Mouse (Mus musculus) embryo, embryonic 10.5 days (tissue): Measurements from ENCODE around the gene Rhbg.
A peak's percentile ranks its signal among the peaks of the same experiment; 100 is the strongest.

ENCODE experiments used
- DNase-seq: peaks from one replicate; pipeline ENCODE4 v3.0.0-alpha.2; 2015; ENCODE audit warnings: low spot score

The Rhbg gene

DNA sequence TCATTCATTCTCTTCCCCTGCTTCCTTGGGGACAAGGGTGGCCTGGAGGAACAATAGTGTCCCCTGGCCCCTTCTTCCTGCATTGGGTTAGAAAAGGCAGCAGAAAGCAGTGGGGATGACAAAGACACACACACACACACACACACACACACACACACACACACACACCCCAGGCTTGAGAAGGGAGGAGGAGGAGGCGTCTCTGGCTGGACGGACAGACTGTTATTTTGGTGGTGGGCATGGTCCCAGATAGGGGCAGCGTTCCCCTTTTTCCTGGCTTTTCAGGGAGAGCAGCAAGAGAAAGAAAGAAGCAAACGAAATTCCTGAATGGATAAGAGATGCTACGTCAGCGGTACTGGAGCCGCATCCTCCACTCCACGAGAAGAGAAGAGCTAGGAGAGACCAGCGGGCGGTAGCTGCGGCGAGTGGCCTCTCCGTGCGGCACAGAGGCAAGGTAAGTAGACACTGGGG is 47.6 kb downstream of the Rhbg start:
- DNase-seq, result peak; percentile 25

DNA sequence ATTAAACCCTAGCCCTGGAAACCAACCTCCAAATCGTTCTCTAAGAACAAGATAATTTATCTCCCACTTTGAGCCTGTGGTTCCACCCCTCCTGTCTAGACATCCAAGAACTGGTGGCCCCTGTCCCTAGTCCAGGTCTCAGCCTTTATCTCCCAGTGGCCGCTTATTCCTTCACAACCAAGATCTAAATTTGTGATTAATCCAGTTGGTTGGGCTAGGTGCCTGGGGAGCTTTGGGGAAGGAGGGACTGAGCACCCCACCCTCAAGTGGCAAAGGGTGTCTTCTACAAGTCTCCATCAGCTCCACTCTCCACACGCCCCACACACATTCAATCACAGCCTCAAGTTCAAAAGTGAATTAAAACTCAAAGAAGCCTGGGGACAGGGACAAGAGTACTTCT is 48.0 kb downstream of the Rhbg start:
- DNase-seq, result no peak

DNA sequence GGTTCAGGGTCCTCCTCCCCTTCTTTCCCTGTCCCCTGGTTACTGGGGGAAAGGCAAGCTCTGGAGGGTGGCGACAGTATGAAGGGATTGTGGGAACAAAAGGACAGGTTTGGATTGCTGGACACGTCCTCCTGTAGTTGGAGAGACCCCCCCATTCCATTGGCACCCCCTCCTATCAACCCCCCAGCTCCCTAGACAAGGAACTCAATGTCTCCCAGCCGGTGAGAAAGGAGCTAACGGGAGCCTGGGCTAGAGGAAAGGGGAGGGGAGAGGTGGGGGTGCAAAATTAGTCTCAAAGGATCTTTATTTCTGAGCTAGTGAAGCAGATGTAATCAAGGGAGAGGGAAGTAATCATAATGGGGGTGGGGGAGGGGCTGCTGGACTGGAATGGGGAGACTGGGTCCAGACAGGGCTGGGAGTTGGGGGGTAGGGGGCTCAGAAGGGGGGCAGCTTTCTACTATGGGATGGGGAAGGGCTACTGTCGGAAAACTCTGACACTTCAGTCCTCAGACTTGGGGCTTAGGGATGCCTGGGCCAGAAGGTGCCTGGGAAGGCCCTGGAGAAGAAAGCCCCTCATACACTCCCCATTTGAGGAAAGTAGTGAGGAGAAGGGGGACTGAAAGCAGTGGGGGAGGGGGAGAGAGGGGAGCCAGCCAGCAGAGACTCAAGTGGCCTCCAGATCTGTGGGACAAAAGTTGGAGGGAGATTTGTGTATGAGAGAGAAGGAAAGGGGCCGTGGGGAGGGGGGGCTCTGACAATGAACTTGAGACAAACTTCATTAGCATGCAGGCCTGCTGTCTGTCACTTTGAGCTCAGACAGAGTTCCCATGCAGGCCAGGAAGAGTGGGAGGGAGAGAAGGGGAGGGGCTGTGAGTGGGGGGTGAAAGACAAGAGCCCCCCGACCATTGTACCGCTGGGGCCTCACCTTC is 48.7 kb downstream of the Rhbg start:
- peak; percentile 58 for DNase-seq

- DNase-seq, result no peak
Observed at GRCm38 (mm10) chr3:88205176-88205562, 49.3 kb downstream of the Rhbg start.

GRCm38 (mm10) chr3:88204751-88205150 is 49.8 kb downstream of the Rhbg start:
- DNase-seq, result no peak

DNA sequence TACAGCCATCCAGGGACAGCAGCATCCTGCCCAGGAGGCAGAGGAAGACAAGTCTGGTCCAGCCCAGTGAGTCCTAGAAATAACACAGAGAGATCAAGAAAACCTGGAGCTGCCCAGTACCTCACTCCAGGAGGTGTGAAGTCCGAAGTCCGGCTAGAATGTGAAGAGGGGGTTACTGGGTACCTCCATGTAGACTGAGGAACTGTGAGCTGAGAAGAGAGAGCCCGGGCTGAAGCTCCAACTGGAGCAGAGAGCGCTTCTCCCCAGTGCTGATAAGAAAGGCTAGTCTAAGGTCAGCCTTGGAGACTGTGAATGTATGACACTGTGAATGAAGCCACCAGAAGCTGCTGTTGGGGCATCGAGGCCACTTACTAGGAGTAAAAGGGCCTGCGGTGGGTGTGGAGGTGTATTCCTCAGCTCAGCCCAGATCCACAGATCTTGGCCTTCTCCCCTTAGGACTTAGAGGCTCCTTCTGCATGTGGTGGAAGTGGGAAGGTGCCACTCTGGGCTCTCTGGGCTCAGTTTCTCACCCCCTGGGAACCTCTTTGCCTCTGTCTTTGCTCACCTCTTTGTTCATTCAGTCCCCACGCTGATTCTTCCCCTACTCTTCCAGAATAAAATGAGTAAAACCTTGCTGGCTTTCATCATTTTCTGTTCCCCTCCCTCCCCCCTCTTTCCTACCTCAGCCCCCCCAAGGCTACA is 50.4 kb downstream of the Rhbg start:
- no peak for DNase-seq

DNA sequence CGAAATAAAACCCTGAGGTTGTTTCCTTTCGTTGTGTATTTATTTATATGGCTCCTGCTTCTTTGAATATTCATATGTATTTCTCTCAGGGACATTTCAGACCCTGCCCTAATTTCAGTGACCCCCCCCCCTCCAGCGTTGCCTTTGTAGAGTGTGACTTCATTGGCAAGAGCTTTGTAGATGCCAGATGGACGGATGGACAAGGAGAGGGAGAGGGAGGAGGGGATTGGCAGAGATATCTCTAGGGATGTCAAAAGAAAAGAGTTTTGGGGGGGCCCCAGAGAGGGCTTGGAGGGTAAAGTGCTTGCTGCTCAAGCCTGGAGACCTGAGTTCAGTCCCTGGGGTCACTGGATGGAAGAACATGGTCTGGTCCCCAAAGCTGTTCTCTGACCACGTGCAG is 51.1 kb downstream of the Rhbg start:
- DNase-seq, result no peak

- DNase-seq, result peak; percentile 14
Observed at GRCm38 (mm10) chr3:88202986-88203385, 51.5 kb downstream of the Rhbg start.

GRCm38 (mm10) chr3:88201640-88202039 is 52.9 kb downstream of the Rhbg start:
- DNase-seq, result peak; percentile 14

DNA sequence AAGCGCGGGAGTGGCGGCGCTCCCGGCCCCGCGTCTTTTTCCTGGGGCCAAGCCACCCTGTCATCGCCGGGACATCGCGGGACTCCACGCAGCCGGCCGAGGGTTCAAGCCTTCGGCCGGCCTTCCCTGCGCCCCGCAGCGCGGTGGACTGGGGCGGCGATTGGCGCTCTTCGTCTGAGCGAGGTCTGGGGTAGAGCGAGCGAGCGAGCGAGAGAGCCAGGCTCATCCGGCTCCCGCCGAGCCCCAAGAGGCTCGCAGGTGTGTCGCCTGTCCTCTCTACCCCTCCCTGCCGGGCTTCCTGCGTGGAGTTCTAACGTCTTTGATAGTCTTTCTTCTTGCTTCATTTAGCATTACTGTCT is 53.6 kb downstream of the Rhbg start:
- peak; percentile 33 for DNase-seq

- DNase-seq, result peak; percentile 48
Observed at GRCm38 (mm10) chr3:88200161-88200971, 54.1 kb downstream of the Rhbg start.

DNA sequence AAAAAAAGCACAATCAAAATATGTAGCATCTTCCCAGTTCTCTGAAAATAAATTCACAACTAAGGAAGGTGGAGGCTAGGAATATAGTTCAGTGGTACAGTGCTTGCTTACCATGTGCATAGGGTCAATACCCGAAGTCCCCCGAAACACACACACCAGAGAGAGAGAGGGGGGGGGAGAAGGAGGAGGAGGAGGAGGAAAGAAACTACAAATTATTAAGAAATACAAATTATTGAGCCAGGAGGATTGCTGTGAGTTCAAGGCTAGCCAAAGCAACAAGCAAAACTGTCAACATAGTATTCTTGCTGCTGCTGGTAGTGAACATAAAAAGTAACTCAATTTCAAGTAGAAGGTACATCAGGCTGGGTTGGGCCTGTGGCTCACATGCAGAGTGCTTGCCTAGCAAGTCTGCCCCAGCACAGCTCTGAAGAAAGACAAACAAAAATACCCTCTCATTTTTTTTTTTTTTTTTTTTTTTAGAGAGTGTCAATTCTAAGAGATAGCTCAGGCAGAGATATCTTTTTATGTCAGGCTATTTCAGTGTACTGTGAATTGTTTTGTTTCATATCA is 54.9 kb downstream of the Rhbg start:
- DNase-seq, result peak; percentile 17

DNA sequence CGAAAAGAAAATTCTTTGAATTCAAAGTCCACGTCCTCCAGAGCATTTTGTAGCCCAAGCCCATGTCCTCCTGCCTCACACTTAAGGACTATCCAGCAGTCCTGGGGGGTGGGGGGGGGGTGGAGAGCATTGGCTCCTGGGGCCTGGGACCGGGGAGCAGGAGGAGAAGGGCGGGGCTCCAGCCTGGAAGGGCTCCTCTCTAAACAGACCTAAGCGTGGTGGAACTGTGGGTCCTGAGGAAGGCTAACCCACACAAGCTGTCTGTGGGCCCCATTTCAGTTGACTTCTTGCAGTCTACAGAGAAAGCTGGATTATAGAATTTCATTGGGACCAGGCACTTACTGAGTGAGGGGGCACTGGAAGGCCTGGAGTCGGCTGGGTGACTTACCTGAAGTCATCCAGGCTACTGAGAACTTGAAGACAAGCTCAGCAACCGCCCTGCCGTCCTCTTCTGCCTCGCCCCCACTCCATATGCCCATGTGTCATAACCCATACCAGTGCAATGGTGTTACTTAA is 55.9 kb downstream of the Rhbg start:
- DNase-seq, result peak; percentile 16

DNA sequence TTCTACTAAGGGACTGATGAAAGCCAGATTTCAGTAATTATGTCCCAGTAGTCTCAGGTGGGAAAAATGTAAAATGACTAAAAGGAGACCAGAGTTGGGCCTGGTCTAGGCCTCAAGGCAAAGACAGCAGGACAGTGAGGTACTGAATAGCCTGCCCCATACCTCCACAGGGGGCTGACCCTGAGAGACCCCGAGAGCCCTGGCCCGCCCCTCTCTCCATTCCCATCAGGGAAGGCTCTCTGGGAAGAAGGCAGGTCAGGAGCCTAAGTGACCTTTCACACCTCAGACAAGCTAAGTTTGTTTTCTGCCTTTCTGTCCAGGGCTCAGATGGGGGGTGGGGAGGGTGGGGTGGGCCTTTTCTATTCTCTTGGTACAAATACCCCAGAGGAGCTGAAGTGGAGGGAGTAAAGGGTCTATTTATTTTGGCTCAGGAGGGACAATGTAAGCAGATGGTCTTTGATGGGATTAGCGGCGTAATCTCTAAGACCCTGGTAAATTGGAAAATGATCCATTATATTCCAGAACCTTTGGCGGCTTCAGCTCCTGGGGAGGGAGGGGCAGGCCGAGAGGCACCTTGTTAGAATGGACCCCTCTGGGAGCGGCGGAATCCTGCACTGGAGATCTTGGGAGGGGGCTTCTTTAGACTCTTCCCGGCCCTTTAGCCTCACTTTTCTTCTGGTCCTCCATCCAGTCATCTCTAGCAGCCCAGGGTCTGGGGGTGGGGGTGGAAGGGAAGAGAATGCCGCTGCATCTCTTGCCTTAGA is 56.6 kb downstream of the Rhbg start:
- peak; percentile 65 for DNase-seq
